Mouse (Mus musculus): ENCODE data around the gene Supt4a. TPM values are rescaled to one million over a fixed set of nuclear protein-coding genes. Genes with fewer than 3 reads are reported as not detected.

The Supt4a gene
- polyA plus RNA-seq, 1 experiment from 2014 or later, result 151 TPM

- Histone ChIP-seq H3K4me1 (ENCODE audit: control insufficient read depth, insufficient read depth, low read length) (peaks cover 15% of the 10 kb centered on the region; the same call in 1 of the 2 replicates), H3K27ac (ENCODE audit: low read length) (no peak overlapping the region), H3K9ac (replicated peaks; ENCODE audit: low read depth, low read length) (no peak overlapping the region), H3K4me3 (ENCODE audit: low read depth, low read length) (peak overlapping the region; percentile 44; the same call in 1 of the 2 replicates), H3K9me3 (ENCODE audit: control insufficient read depth, low read depth, low read length) (no peaks in the 10 kb centered on the region), H3K27me3 (ENCODE audit: control insufficient read depth, insufficient read depth, low read length) (peaks cover 44% of the 10 kb centered on the region), H3K36me3 (ENCODE audit: control insufficient read depth, insufficient read depth, low read length) (no peaks in the 10 kb centered on the region), H3K4me2 (replicated peaks; ENCODE audit: low read depth, low read length) (no peak overlapping the region)
- ATAC-seq (ENCODE audit: insufficient number of reproducible peaks, insufficient read depth, low FRiP score, low read depth), result no peak
- 55% methylated on average over 12 of the region's 12 CpGs for WGBS
These were observed 25.5 kb downstream of the Supt4a start for GRCm38 (mm10) chr11:87762702-87763385.

DNA sequence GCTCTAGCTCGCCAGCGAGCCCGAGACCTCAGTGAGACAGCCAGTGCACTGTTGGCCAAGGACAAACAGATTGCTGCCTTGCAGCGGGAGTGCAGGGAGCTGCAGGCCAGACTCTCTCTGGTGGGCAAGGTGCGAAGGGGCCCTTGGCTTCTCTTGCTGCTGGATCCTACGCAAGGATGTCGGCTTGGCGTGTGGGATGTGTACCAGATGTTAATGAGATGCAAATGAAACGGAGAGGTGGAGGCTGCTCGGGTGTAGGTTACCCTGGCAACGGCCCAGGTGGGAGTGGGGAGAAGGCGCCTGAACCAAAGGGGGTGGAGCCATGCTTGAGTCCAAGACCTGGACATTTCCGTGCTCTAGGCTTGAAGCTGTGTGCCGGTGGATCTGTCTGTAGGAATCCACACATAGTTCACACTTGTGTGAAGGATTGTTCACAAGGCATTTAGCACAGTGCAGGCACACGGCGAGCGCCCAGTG is 26.2 kb downstream of the Supt4a start:
- Histone ChIP-seq H3K4me1 (ENCODE audit: control insufficient read depth, insufficient read depth, low read length) (peaks cover 15% of the 10 kb centered on the region; the same call in 1 of the 2 replicates), H3K27ac (ENCODE audit: low read length) (no peak overlapping the region), H3K9ac (replicated peaks; ENCODE audit: low read depth, low read length) (no peak overlapping the region), H3K4me2 (replicated peaks; ENCODE audit: low read depth, low read length) (peak overlapping the region; percentile 97), H3K36me3 (ENCODE audit: control insufficient read depth, insufficient read depth, low read length) (no peaks in the 10 kb centered on the region), H3K4me3 (ENCODE audit: low read depth, low read length) (peak overlapping the region; percentile 44), H3K27me3 (ENCODE audit: control insufficient read depth, insufficient read depth, low read length) (peaks cover 44% of the 10 kb centered on the region), H3K9me3 (ENCODE audit: control insufficient read depth, low read depth, low read length) (no peaks in the 10 kb centered on the region)
- 2% methylated on average over 17 of the region's 17 CpGs for WGBS
- peak; percentile 18; the same call in 1 of the 2 replicates for ATAC-seq (ENCODE audit: insufficient number of reproducible peaks, insufficient read depth, low FRiP score, low read depth)

GRCm38 (mm10) chr11:87763988-87764876 is 26.9 kb downstream of the Supt4a start:
- Histone ChIP-seq H3K9ac (replicated peaks; ENCODE audit: low read depth, low read length) (peak overlapping the region; percentile 43; the same call in 1 of the 2 replicates), H3K27me3 (ENCODE audit: control insufficient read depth, insufficient read depth, low read length) (peaks cover 44% of the 10 kb centered on the region), H3K4me1 (ENCODE audit: control insufficient read depth, insufficient read depth, low read length) (peaks cover 15% of the 10 kb centered on the region; the same call in 1 of the 2 replicates), H3K4me3 (ENCODE audit: low read depth, low read length) (peak overlapping the region; percentile 44), H3K4me2 (replicated peaks; ENCODE audit: low read depth, low read length) (peak overlapping the region; percentile 97), H3K36me3 (ENCODE audit: control insufficient read depth, insufficient read depth, low read length) (no peaks in the 10 kb centered on the region), H3K9me3 (ENCODE audit: control insufficient read depth, low read depth, low read length) (no peaks in the 10 kb centered on the region), H3K27ac (ENCODE audit: low read length) (no peak overlapping the region)
- WGBS, result under 1% methylated on average over 65 of the region's 65 CpGs
- ATAC-seq (ENCODE audit: insufficient number of reproducible peaks, insufficient read depth, low FRiP score, low read depth), result peak; percentile 34; the same call in 1 of the 2 replicates

GRCm38 (mm10) chr11:87768745-87769144 is 31.4 kb downstream of the Supt4a start:
- peaks cover 10% of the 10 kb centered on the region; the same call in 1 of the 2 replicates for H3K4me1 ChIP-seq (ENCODE audit: control insufficient read depth, insufficient read depth, low read length)
- 93% methylated on average over 4 of the region's 4 CpGs for WGBS
- H3K36me3 ChIP-seq (ENCODE audit: control insufficient read depth, insufficient read depth, low read length), result no peaks in the 10 kb centered on the region
- no peak overlapping the region for H3K27ac ChIP-seq (ENCODE audit: low read length)
- no peak overlapping the region for H3K4me2 ChIP-seq (replicated peaks; ENCODE audit: low read depth, low read length)
- no peak for ATAC-seq (ENCODE audit: insufficient number of reproducible peaks, insufficient read depth, low FRiP score, low read depth)
- H3K27me3 ChIP-seq (ENCODE audit: control insufficient read depth, insufficient read depth, low read length), result 0 out of 2 replicates have a peak, but pooled peaks cover 8% of the 10 kb centered on the region
- no peak overlapping the region for H3K9ac ChIP-seq (replicated peaks; ENCODE audit: low read depth, low read length)
- H3K4me3 ChIP-seq (ENCODE audit: low read depth, low read length), result no peak overlapping the region
- H3K9me3 ChIP-seq (ENCODE audit: control insufficient read depth, low read depth, low read length), result no peaks in the 10 kb centered on the region

DNA sequence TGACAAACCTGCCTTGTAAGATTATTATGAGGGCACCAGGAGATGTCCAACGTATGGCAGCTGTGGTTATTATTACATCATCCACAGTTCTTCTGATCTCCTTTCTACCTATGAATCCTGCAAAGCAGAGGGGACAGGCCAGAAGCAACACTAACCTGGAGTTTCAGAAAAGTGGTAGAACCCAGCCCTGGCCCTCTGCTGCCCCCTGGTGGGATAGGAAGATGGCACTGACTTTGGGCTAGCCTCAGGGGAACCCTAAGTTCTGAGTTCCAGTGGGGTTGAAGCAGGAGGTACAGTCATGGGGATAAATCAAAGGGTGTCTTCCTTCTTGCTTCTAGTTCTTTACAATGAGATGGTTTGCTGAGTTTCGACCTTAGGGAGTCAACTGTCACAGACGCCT is 33.6 kb downstream of the Supt4a start:
- 50% methylated on average over 3 of the region's 3 CpGs for WGBS
- H3K9ac ChIP-seq (replicated peaks; ENCODE audit: low read depth, low read length), result no peak overlapping the region
- no peaks in the 10 kb centered on the region for H3K27me3 ChIP-seq (ENCODE audit: control insufficient read depth, insufficient read depth, low read length)
- no peak overlapping the region for H3K4me2 ChIP-seq (replicated peaks; ENCODE audit: low read depth, low read length)
- ATAC-seq (ENCODE audit: insufficient number of reproducible peaks, insufficient read depth, low FRiP score, low read depth), result no peak
- H3K4me3 ChIP-seq (ENCODE audit: low read depth, low read length), result no peak overlapping the region
- H3K36me3 ChIP-seq (ENCODE audit: control insufficient read depth, insufficient read depth, low read length), result no peaks in the 10 kb centered on the region
- H3K4me1 ChIP-seq (ENCODE audit: control insufficient read depth, insufficient read depth, low read length), result no peaks in the 10 kb centered on the region
- H3K27ac ChIP-seq (ENCODE audit: low read length), result no peak overlapping the region
- no peaks in the 10 kb centered on the region for H3K9me3 ChIP-seq (ENCODE audit: control insufficient read depth, low read depth, low read length)

- no peak overlapping the region for H3K9ac ChIP-seq (replicated peaks; ENCODE audit: low read depth, low read length)
- H3K36me3 ChIP-seq (ENCODE audit: control insufficient read depth, insufficient read depth, low read length), result no peaks in the 10 kb centered on the region
- WGBS, result 88% methylated on average over 3 of the region's 3 CpGs
- H3K4me3 ChIP-seq (ENCODE audit: low read depth, low read length), result no peak overlapping the region
- H3K27ac ChIP-seq (ENCODE audit: low read length), result no peak overlapping the region
- H3K4me2 ChIP-seq (replicated peaks; ENCODE audit: low read depth, low read length), result no peak overlapping the region
- no peaks in the 10 kb centered on the region for H3K4me1 ChIP-seq (ENCODE audit: control insufficient read depth, insufficient read depth, low read length)
- no peak for ATAC-seq (ENCODE audit: insufficient number of reproducible peaks, insufficient read depth, low FRiP score, low read depth)
- H3K27me3 ChIP-seq (ENCODE audit: control insufficient read depth, insufficient read depth, low read length), result no peaks in the 10 kb centered on the region
- H3K9me3 ChIP-seq (ENCODE audit: control insufficient read depth, low read depth, low read length), result no peaks in the 10 kb centered on the region
These were observed 35.0 kb downstream of the Supt4a start for GRCm38 (mm10) chr11:87772354-87772753.

DNA sequence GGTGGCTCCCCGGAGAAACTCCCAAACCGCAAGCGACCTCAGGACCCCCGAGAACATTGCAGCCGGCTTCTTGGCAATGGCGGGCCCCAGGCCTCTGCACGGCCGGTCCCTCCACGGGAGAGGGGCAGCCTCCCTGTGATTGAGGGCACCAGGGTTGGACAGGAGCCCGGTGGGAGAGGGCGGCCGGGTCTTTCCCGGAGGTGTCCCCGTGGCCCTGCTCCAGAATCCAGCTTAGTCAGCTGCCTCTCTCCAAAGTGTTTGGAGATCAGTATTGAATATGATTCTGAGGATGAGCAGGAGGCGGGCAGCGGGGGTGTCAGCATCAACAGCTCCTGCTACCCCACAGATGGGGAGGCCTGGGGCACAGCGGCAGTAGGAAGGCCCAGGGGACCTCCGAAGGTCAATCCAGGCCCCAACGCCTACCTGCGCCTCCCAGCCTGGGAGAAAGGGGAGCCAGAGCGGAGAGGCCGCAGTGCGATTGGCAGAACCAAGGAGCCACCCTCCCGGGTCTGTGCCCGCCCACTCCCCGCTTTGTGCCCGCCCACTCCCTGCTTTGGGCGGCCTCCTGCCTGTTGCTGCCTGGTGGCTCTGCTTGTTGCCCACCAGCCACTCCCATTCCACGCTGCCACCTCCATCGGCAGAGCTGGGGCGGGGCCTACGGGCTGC is 40.9 kb downstream of the Supt4a start:
- no peaks in the 10 kb centered on the region for H3K36me3 ChIP-seq (ENCODE audit: control insufficient read depth, insufficient read depth, low read length)
- H3K4me1 ChIP-seq (ENCODE audit: control insufficient read depth, insufficient read depth, low read length), result peaks cover 6% of the 10 kb centered on the region
- no peaks in the 10 kb centered on the region for H3K27me3 ChIP-seq (ENCODE audit: control insufficient read depth, insufficient read depth, low read length)
- ATAC-seq (ENCODE audit: insufficient number of reproducible peaks, insufficient read depth, low FRiP score, low read depth), result peak; percentile 91
- 7% methylated on average over 32 of the region's 32 CpGs for WGBS
- no peaks in the 10 kb centered on the region for H3K9me3 ChIP-seq (ENCODE audit: control insufficient read depth, low read depth, low read length)
- H3K4me3 ChIP-seq (ENCODE audit: low read depth, low read length), result peak overlapping the region; percentile 35
- H3K4me2 ChIP-seq (replicated peaks; ENCODE audit: low read depth, low read length), result peak overlapping the region; percentile 70
- no peak overlapping the region; the same call in 1 of the 2 replicates for H3K9ac ChIP-seq (replicated peaks; ENCODE audit: low read depth, low read length)
- H3K27ac ChIP-seq (ENCODE audit: low read length), result no peak overlapping the region

DNA sequence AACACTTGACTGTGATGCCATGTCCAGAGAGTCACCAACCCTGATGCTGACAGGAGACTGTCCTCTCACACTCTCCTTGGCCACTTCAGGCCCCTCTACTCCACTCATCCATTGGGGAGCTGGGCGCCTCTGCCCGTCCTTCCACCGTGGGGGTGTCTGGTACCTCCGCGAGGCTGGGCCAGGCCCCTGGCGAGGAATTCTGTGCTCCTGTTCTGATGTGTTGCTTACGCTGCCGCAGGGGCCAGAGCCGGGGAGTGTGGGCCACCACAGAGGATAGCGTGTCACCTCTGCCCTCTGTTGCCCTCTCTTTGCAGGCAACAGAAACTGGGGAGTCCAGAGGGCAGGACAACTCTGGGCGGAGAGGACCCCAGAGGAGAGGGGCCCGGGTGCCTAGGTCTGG is 41.6 kb downstream of the Supt4a start:
- Histone ChIP-seq H3K4me2 (replicated peaks; ENCODE audit: low read depth, low read length) (peak overlapping the region; percentile 70), H3K36me3 (ENCODE audit: control insufficient read depth, insufficient read depth, low read length) (no peaks in the 10 kb centered on the region), H3K4me1 (ENCODE audit: control insufficient read depth, insufficient read depth, low read length) (peaks cover 6% of the 10 kb centered on the region), H3K4me3 (ENCODE audit: low read depth, low read length) (peak overlapping the region; percentile 35), H3K27ac (ENCODE audit: low read length) (no peak overlapping the region), H3K9me3 (ENCODE audit: control insufficient read depth, low read depth, low read length) (no peaks in the 10 kb centered on the region), H3K9ac (replicated peaks; ENCODE audit: low read depth, low read length) (no peak overlapping the region), H3K27me3 (ENCODE audit: control insufficient read depth, insufficient read depth, low read length) (no peaks in the 10 kb centered on the region)
- 43% methylated on average over 12 of the region's 12 CpGs for WGBS
- no peak for ATAC-seq (ENCODE audit: insufficient number of reproducible peaks, insufficient read depth, low FRiP score, low read depth)
